ENCODE assay signal across 21 mouse cellular contexts in genomic region chr12:70486716-70487480, GRCm38 (mm10).
"Had no signal": no experiment of that assay in that cellular context is flagged by ENCODE, and none has a peak within 500 bp of the region (broad histone marks: within the 10 kb centered on the region; RNA-seq: fewer than 3 reads in every experiment).

No protein-coding gene starts in this region.

- H3K27me3 ChIP-seq: kidney, embryonic 15.5 days; liver, embryonic 13.5 days; midbrain, embryonic 13.5 days; neural tube, embryonic 13.5 days; stomach, embryonic 15.5 days had no signal

- H3K4me2 ChIP-seq: kidney, embryonic 15.5 days; liver, embryonic 13.5 days; midbrain, embryonic 13.5 days; neural tube, embryonic 13.5 days; stomach, embryonic 15.5 days had no signal

- H3K4me3 ChIP-seq: kidney, embryonic 15.5 days; left cerebral cortex, adult 2 months; liver, embryonic 13.5 days; midbrain, embryonic 13.5 days; myocyte; neural tube, embryonic 13.5 days; stomach, embryonic 15.5 days had no signal

- H3K4me1 ChIP-seq: kidney, embryonic 15.5 days; liver, embryonic 13.5 days; midbrain, embryonic 13.5 days; neural tube, embryonic 13.5 days; stomach, embryonic 15.5 days had no signal

- DNase-seq: kidney, adult 8-10 months; kidney, postnatal 10 days; kidney, postnatal 36 days; layer of hippocampus, postnatal 36 days; liver, embryonic 13.5 days; lung, adult 2 months; lung, postnatal 14 days; lung, postnatal 4 days; right cerebral cortex, adult 18-20 months; right cerebral cortex, postnatal 14 days; right cerebral cortex, postnatal 4 days; thymus, adult 2 months; thymus, postnatal 14 days; thymus, postnatal 4 days had no signal

- H3K36me3 ChIP-seq: kidney, embryonic 15.5 days; liver, embryonic 13.5 days; midbrain, embryonic 13.5 days; neural tube, embryonic 13.5 days; stomach, embryonic 15.5 days had no signal

- H3K27ac ChIP-seq: kidney, embryonic 15.5 days; left cerebral cortex, adult 2 months; liver, embryonic 13.5 days; midbrain, embryonic 13.5 days; neural tube, embryonic 13.5 days; stomach, embryonic 15.5 days had no signal

- H3K9ac ChIP-seq: kidney, embryonic 15.5 days; liver, embryonic 13.5 days; midbrain, embryonic 13.5 days; neural tube, embryonic 13.5 days; stomach, embryonic 15.5 days had no signal

- H3K9me3 ChIP-seq: kidney, embryonic 15.5 days; liver, embryonic 13.5 days; midbrain, embryonic 13.5 days; neural tube, embryonic 13.5 days; stomach, embryonic 15.5 days had no signal

- ATAC-seq: midbrain, embryonic 13.5 days; midbrain, embryonic 16.5 days had no signal
